In the genomic region with DNA sequence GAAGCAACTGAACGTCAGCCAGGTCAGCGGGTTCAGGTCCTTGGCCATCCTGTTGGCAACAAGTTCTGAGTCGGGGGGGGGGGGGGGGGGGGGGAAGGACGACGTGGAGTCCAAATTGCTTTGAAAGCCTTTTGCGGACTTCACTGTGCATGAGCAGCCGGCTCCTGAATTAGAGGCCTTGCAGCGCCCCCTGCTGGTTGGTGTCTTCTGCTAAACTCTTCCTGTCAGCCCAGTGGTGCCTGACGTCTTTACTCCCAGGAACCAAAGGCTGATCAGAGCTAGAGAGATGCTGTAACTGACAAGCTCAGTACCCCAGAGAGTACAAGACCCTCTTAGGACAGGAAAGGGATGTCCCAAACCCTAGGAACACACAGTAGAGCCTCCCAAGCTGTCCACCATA, we compare ENCODE assay signal across 1 mouse cellular context.
TF ChIP-seq lines count a peak whose summit lies in the region.

No protein-coding gene starts in this region.

TF ChIP-seq in CH12.LX, 34 proteins besides CTCF, POLR2A, EP300 and RAD21 (continued from another document):
- TF ChIP-seq POLR2AphosphoS2 (IDR thresholded peaks at IDR 0.05; ENCODE audit: low read depth, low read length) (no peak), ZKSCAN1 (IDR thresholded peaks at IDR 0.05; ENCODE audit: borderline replicate concordance, low read depth, low read length) (no peak), SMC3 (IDR thresholded peaks at IDR 0.05; ENCODE audit: low read depth, low read length) (peak; percentile 94), JUN (IDR thresholded peaks at IDR 0.05; ENCODE audit: insufficient read depth, low read depth, low read length) (no peak), RCOR1 (conservative IDR thresholded peaks at IDR 0.05; ENCODE audit: low read depth, low read length) (no peak), ZNF384 (IDR thresholded peaks at IDR 0.05; ENCODE audit: low read depth, low read length) (peak; percentile 34), ZMIZ1 (IDR thresholded peaks at IDR 0.05; ENCODE audit: low read depth, low read length) (no peak), MAX (IDR thresholded peaks at IDR 0.05; ENCODE audit: low read length) (no peak)
